Mouse (Mus musculus) liver, embryonic 15.5 days (tissue): Measurements from ENCODE around the gene Galnt6. TPM values are rescaled to one million over a fixed set of nuclear protein-coding genes. Genes with fewer than 3 reads are reported as not detected.

Experiments
- ATAC-seq: fragments of 200-750 bp; cut with Nextera tagmentation; 2 replicates; pipeline ENCODE4 v1.8.0; 2017; ENCODE audit warnings: moderate number of reproducible peaks, mild to moderate bottlenecking, moderate library complexity; ENCODE audit not compliant: insufficient read depth
- H3K27ac ChIP-seq: fragments of 300-500 bp; sonication (generic); replicated peaks from 2 replicates; pipeline ENCODE4 v1.5.1; 2015; ENCODE audit warnings: mild to moderate bottlenecking, inconsistent platforms
- H3K27me3 ChIP-seq: fragments of 300-500 bp; sonication (generic); 2 replicates; pipeline ENCODE4 v1.6.1; 2015; ENCODE audit warnings: mild to moderate bottlenecking, inconsistent platforms
- H3K36me3 ChIP-seq: fragments of 300-500 bp; sonication (generic); replicated peaks from 2 replicates; pipeline ENCODE4 v1.6.1; 2015; ENCODE audit warnings: moderate library complexity, mild to moderate bottlenecking, inconsistent platforms
- H3K4me1 ChIP-seq: fragments of 300-500 bp; sonication (generic); replicated peaks from 2 replicates; pipeline ENCODE4 v1.6.1; 2015; ENCODE audit warnings: inconsistent platforms
- H3K4me2 ChIP-seq: fragments of 300-500 bp; sonication (generic); 2 replicates; pipeline ENCODE4 v1.6.1; 2015; ENCODE audit warnings: moderate library complexity, mild to moderate bottlenecking, inconsistent platforms
- H3K4me3 ChIP-seq: fragments of 300-500 bp; sonication (generic); replicated peaks from 2 replicates; pipeline ENCODE4 v1.5.1; 2015; ENCODE audit warnings: mild to moderate bottlenecking, inconsistent platforms
- H3K9ac ChIP-seq: fragments of 300-500 bp; sonication (generic); 2 replicates; pipeline ENCODE4 v1.6.1; 2015; ENCODE audit warnings: moderate library complexity, mild to moderate bottlenecking, inconsistent platforms
- H3K9me3 ChIP-seq: fragments of 300-500 bp; sonication (generic); replicated peaks from 2 replicates; pipeline ENCODE4 v1.6.1; 2016; ENCODE audit warnings: inconsistent platforms
- WGBS: fragments of 180-500 bp; shearing (Covaris S2); methylation state at CpG from one replicate; pipeline ENCODE4 v1.1.7; 2015; ENCODE audit warnings: mixed read lengths; ENCODE audit not compliant: insufficient replicate concordance; 5-methylcytosine and 5-hydroxymethylcytosine counted together
- polyA plus RNA-seq: library from polyadenylated mRNA; unstranded; fragments of >200 nt; fragmentation: Nextera tagmentation; extraction: Ambion mirVana; gene quantifications from 2 replicates; pipeline ENCODE4 v1.2.1, GENCODE M21; 2015

Galnt6 gene
- polyA plus RNA-seq, 1 experiment from 2014 or later = 1.2 TPM

GRCm38 (mm10) chr15:100701108-100701507, 28.1 kb downstream of the Galnt6 start:
- Histone ChIP-seq H3K9me3 (no peaks in the 10 kb centered on the region), H3K9ac (no peak overlapping the region), H3K4me1 (peaks cover 28% of the 10 kb centered on the region), H3K27ac (no peak overlapping the region), H3K4me2 (peak overlapping the region; percentile 25; the same call in 1 of the 2 replicates), H3K4me3 (no peak overlapping the region), H3K27me3 (peaks cover 25% of the 10 kb centered on the region), H3K36me3 (no peaks in the 10 kb centered on the region)
- 27% methylated on average over 10 of the region's 10 CpGs for WGBS
- ATAC-seq = no peak

- ATAC-seq = no peak
- H3K27me3 ChIP-seq = peaks cover 22% of the 10 kb centered on the region
- H3K9ac ChIP-seq = no peak overlapping the region
- no peak overlapping the region for H3K27ac ChIP-seq
- 35% methylated on average over 5 of the region's 5 CpGs for WGBS
- no peak overlapping the region for H3K4me2 ChIP-seq
- H3K9me3 ChIP-seq = no peaks in the 10 kb centered on the region
- peaks cover 28% of the 10 kb centered on the region for H3K4me1 ChIP-seq
- H3K36me3 ChIP-seq = no peaks in the 10 kb centered on the region
- H3K4me3 ChIP-seq = no peak overlapping the region
These were observed 28.8 kb downstream of the Galnt6 start for GRCm38 (mm10) chr15:100700424-100700823.

- Histone ChIP-seq H3K36me3 (no peaks in the 10 kb centered on the region), H3K4me2 (no peak overlapping the region), H3K9ac (no peak overlapping the region), H3K4me1 (peaks cover 28% of the 10 kb centered on the region), H3K27ac (no peak overlapping the region), H3K9me3 (no peaks in the 10 kb centered on the region), H3K4me3 (no peak overlapping the region), H3K27me3 (peaks cover 16% of the 10 kb centered on the region)
- ATAC-seq = peak; percentile 30; the same call in 1 of the 2 replicates
- WGBS = 36% methylated on average over 6 of the region's 6 CpGs
These were observed 29.8 kb downstream of the Galnt6 start for GRCm38 (mm10) chr15:100699386-100699785.

GRCm38 (mm10) chr15:100698078-100698477, 31.1 kb downstream of the Galnt6 start:
- Histone ChIP-seq H3K4me3 (no peak overlapping the region), H3K9ac (no peak overlapping the region), H3K4me1 (peaks cover 24% of the 10 kb centered on the region), H3K9me3 (no peaks in the 10 kb centered on the region), H3K4me2 (no peak overlapping the region), H3K27ac (no peak overlapping the region), H3K36me3 (no peaks in the 10 kb centered on the region), H3K27me3 (peaks cover 4% of the 10 kb centered on the region; the same call in 1 of the 2 replicates)
- WGBS = 62% methylated on average over 10 of the region's 10 CpGs
- ATAC-seq = no peak

DNA sequence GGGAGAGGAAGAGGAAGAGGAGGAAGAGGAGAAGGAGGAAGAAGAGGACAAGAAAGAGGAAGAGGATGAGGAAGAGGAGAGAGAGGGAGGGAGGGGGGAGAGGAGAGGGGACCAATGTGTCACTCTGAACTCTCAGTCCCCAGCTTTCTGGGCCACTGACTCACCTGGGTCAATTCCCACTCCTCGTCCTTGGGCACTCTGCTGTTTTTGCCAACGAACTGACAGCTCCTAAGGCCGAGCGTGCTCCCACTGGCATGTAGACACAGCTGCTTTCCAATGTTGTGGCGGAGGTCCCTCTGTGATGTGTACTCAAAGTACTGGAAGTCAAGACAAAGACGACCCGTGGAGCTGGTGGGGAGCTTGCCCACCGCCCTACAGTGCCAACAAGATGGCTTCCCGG, 34.8 kb downstream of the Galnt6 start:
- Histone ChIP-seq H3K4me2 (no peak overlapping the region), H3K9ac (no peak overlapping the region), H3K27ac (no peak overlapping the region), H3K36me3 (no peaks in the 10 kb centered on the region), H3K9me3 (no peaks in the 10 kb centered on the region), H3K27me3 (no peaks in the 10 kb centered on the region), H3K4me3 (no peak overlapping the region), H3K4me1 (no peaks in the 10 kb centered on the region)
- ATAC-seq = no peak
- 81% methylated on average over 9 of the region's 9 CpGs for WGBS

DNA sequence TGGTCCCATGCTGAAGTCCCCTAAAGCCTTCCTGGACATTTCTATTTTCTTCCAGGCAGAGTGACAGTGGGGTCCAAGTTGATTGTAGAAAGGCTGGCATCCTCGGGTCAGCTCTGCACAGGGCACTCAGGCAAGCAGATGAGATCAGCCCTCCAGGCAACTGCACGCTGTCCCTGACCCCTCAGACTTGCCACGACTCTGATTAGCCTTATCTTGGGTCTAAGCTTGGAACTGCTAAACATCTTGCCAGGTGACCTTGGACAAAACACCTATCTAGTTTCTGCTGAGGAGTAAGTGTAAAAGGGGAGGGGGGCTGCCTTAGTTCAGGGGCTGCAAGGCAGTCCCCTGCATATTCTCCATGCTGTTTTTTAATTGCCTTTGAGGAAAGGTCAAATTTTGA, 37.2 kb downstream of the Galnt6 start:
- WGBS = 22% methylated on average over 3 of the region's 3 CpGs
- no peak for ATAC-seq
- no peak overlapping the region for H3K9ac ChIP-seq
- no peak overlapping the region for H3K27ac ChIP-seq
- no peaks in the 10 kb centered on the region for H3K27me3 ChIP-seq
- no peak overlapping the region for H3K4me3 ChIP-seq
- H3K36me3 ChIP-seq = no peaks in the 10 kb centered on the region
- H3K9me3 ChIP-seq = no peaks in the 10 kb centered on the region
- no peak overlapping the region for H3K4me2 ChIP-seq
- H3K4me1 ChIP-seq = peaks cover 11% of the 10 kb centered on the region

- Histone ChIP-seq H3K4me2 (peak within 1 kb of the TSS; percentile 60), H3K27ac (0 out of 2 replicates have a peak within 1 kb of the TSS, but pooled peaks have one; percentile 29), H3K4me1 (peaks cover 48% of the 10 kb centered on the region), H3K9ac (0 out of 2 replicates have a peak within 1 kb of the TSS, but pooled peaks have one; percentile 1), H3K9me3 (no peaks in the 10 kb centered on the region), H3K4me3 (peak within 1 kb of the TSS; percentile 32), H3K27me3 (no peaks in the 10 kb centered on the region), H3K36me3 (no peaks in the 10 kb centered on the region)
- no peak for ATAC-seq
- 44% methylated on average over 8 of the region's 8 CpGs for WGBS
These were observed 41.7 kb downstream of the Galnt6 start, which contains the start of gene Cela1 for GRCm38 (mm10) chr15:100687430-100687971. Gene Cela1 (minus strand): TSS chr15:100687921.

- Histone ChIP-seq H3K9ac (no peak overlapping the region), H3K27ac (0 out of 2 replicates have a peak overlapping the region, but pooled peaks have one; percentile 29)
These were observed 42.2 kb downstream of the Galnt6 start for GRCm38 (mm10) chr15:100686989-100687388.

DNA sequence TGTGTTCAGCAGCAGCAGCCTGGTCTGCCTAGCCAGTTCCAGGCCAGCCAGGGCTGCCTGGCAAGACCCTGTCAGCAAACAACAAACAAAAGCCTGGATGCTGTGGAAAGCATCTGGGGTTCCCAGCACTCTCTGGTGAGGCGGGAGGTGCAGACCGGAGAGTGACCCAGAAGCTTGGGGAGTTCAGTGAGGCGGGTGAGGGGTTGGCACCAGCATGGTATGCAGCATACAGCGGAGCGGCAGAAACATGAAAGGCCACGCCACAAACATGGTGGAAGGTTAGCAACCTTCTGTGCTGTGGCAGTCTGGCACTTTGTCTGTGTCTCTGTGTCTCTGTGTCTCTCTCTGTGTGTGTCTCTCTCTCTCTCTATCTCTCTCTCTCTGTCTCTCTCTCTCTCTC, 42.7 kb downstream of the Galnt6 start:
- peak overlapping the region; percentile 32 for H3K4me3 ChIP-seq
- H3K4me1 ChIP-seq = peaks cover 48% of the 10 kb centered on the region
- H3K4me2 ChIP-seq = peak overlapping the region; percentile 60
- H3K9ac ChIP-seq = no peak overlapping the region
- 62% methylated on average over 6 of the region's 6 CpGs for WGBS
- H3K36me3 ChIP-seq = no peaks in the 10 kb centered on the region
- no peaks in the 10 kb centered on the region for H3K27me3 ChIP-seq
- peak overlapping the region; percentile 64 for H3K27ac ChIP-seq
- no peaks in the 10 kb centered on the region for H3K9me3 ChIP-seq
- no peak for ATAC-seq

More at GRCm38 (mm10) chr15:100686989-100687388, 42.2 kb downstream of the Galnt6 start:
- Histone ChIP-seq H3K4me1 (peaks cover 48% of the 10 kb centered on the region), H3K4me2 (peak overlapping the region; percentile 60), H3K27me3 (no peaks in the 10 kb centered on the region), H3K9me3 (no peaks in the 10 kb centered on the region), H3K4me3 (peak overlapping the region; percentile 32), H3K36me3 (no peaks in the 10 kb centered on the region)
- 0 out of 2 replicates have a peak, but pooled peaks have one; percentile 33 for ATAC-seq
- 8% methylated on average over 12 of the region's 12 CpGs for WGBS

GRCm38 (mm10) chr15:100685849-100686248, 43.3 kb downstream of the Galnt6 start:
- ATAC-seq = peak; percentile 72
- no peak overlapping the region for H3K9ac ChIP-seq

DNA sequence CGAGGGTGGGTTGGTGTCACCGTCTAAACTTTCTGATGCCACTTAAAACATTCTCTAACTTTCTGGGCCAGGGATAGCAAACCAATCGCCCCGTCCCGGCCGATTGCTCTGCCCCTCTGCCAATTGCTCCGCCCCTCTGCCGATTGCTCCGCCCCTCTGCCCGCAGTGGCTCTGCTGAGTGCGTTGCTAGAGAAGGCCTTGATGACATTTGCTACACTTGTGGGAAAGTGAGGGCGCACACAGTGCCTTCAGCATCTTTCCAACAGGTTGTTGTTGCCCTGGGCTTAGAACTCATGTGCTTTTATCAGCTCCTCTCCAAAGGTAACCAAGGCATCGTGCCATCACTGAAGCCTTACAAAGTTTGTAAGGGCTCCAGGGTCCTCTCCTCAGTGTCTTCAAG, 43.9 kb downstream of the Galnt6 start:
- H3K27me3 ChIP-seq = no peaks in the 10 kb centered on the region
- peak overlapping the region; percentile 40 for H3K4me2 ChIP-seq
- H3K27ac ChIP-seq = peak overlapping the region; percentile 49
- 0 out of 2 replicates have a peak overlapping the region, but pooled peaks have one; percentile 5 for H3K4me3 ChIP-seq
- H3K4me1 ChIP-seq = peaks cover 58% of the 10 kb centered on the region
- no peaks in the 10 kb centered on the region for H3K36me3 ChIP-seq
- no peak overlapping the region for H3K9ac ChIP-seq
- H3K9me3 ChIP-seq = no peaks in the 10 kb centered on the region
- WGBS = 18% methylated on average over 13 of the region's 13 CpGs
- peak; percentile 45 for ATAC-seq

More at GRCm38 (mm10) chr15:100685849-100686248, 43.3 kb downstream of the Galnt6 start:
- H3K27ac ChIP-seq = peak overlapping the region; percentile 64; the same call in 1 of the 2 replicates
- no peaks in the 10 kb centered on the region for H3K9me3 ChIP-seq
- no peaks in the 10 kb centered on the region for H3K27me3 ChIP-seq
- no peaks in the 10 kb centered on the region for H3K36me3 ChIP-seq
- H3K4me2 ChIP-seq = peak overlapping the region; percentile 60
- peaks cover 52% of the 10 kb centered on the region for H3K4me1 ChIP-seq
- peak overlapping the region; percentile 32 for H3K4me3 ChIP-seq
- 31% methylated on average over 8 of the region's 8 CpGs for WGBS
